Comparison of ENCODE assay signal across 23 mouse cellular contexts in genomic region chr11:101712811-101713210, GRCm38 (mm10). TPM values are rescaled to one million over a fixed set of nuclear protein-coding genes. Genes with fewer than 3 reads are reported as not detected.
DNase-seq lines count a peak whose midpoint lies in the region; ATAC-seq and TF ChIP-seq lines count a peak whose summit lies in the region.
"Had no signal": no experiment of that assay in that cellular context is flagged by ENCODE, and none has a peak within 500 bp of the region (broad histone marks: within the 10 kb centered on the region; RNA-seq: fewer than 3 reads in every experiment).

No protein-coding gene starts in this region.

- 0 out of 2 replicates have a peak, but pooled peaks have one; percentile 24 for ATAC-seq in kidney, embryonic 14.5 days (ENCODE audit: low FRiP score, low TSS enrichment)
- no peak for ATAC-seq in liver, embryonic 12.5 days
- ATAC-seq: activated CD4-positive, CD25-positive, alpha-beta regulatory T cell, adult 4 months; CD4-positive, CD25-positive, alpha-beta regulatory T cell, adult 4 months; forebrain, embryonic 13.5 days; forebrain, embryonic 15.5 days; Patski had no signal

- no peaks in the 10 kb centered on the region for H3K4me1 ChIP-seq in kidney, embryonic 14.5 days (ENCODE audit: control insufficient read depth, insufficient read depth, low read length)
- peaks cover 20% of the 10 kb centered on the region for H3K4me1 ChIP-seq in liver, adult 2 months (ENCODE audit: control insufficient read depth, insufficient read depth, low read length)
- H3K4me1 ChIP-seq in liver, embryonic 12.5 days = peaks cover 5% of the 10 kb centered on the region; the same call in 1 of the 2 replicates

- no peak overlapping the region for H3K9ac ChIP-seq in kidney, embryonic 14.5 days (ENCODE audit: low read depth, low read length)
- no peak overlapping the region; the same call in 1 of the 2 replicates for H3K9ac ChIP-seq in liver, adult 2 months (ENCODE audit: low read depth, low read length)
- no peak overlapping the region for H3K9ac ChIP-seq in liver, embryonic 12.5 days
- H3K9ac ChIP-seq: embryonic facial prominence, embryonic 12.5 days; forebrain, embryonic 13.5 days; forebrain, embryonic 15.5 days had no signal

- no peak for TF ChIP-seq CTCF in liver, adult 2 months (IDR thresholded peaks at IDR 0.05; ENCODE audit: low read depth, low read length)

- H3K4me3 ChIP-seq in kidney, embryonic 14.5 days (ENCODE audit: low read length) = no peak overlapping the region
- no peak overlapping the region for H3K4me3 ChIP-seq in liver, adult 2 months (ENCODE audit: insufficient read depth, low read depth, low read length)
- H3K4me3 ChIP-seq in liver, embryonic 12.5 days = no peak overlapping the region
- H3K4me3 ChIP-seq: embryonic facial prominence, embryonic 10.5 days; embryonic facial prominence, embryonic 12.5 days; forebrain, embryonic 13.5 days; forebrain, embryonic 15.5 days had no signal

- DNase-seq in kidney, adult 18-20 months = peak; percentile 5
- no peak for DNase-seq in kidney, adult 11 months
- no peak for DNase-seq in kidney, postnatal 4 days
- DNase-seq in liver, adult 2 months (ENCODE audit: extremely low read depth, low read depth, low spot score) = peak; percentile 95
- DNase-seq: adrenal gland, adult 8-10 months; adrenal gland, postnatal 14 days; adrenal gland, postnatal 36 days; B cell, adult 2 months; cerebellum, adult 11-12 months; cerebellum, adult 2 months; cerebellum, adult 9-10 months; cerebellum, postnatal 10 days; cerebellum, postnatal 25 days had no signal

- TF ChIP-seq POLR2A in liver, adult 2 months (IDR thresholded peaks at IDR 0.05; ENCODE audit: extremely low read depth, insufficient read depth, low read length) = no peak

- H3K4me2 ChIP-seq in kidney, embryonic 14.5 days (replicated peaks; ENCODE audit: low read depth, low read length) = no peak overlapping the region
- no peak overlapping the region for H3K4me2 ChIP-seq in liver, embryonic 12.5 days
- H3K4me2 ChIP-seq: embryonic facial prominence, embryonic 12.5 days; forebrain, embryonic 13.5 days; forebrain, embryonic 15.5 days had no signal

- no peaks in the 10 kb centered on the region for H3K27me3 ChIP-seq in kidney, embryonic 14.5 days (ENCODE audit: control insufficient read depth, insufficient read depth, low read length)
- H3K27me3 ChIP-seq in liver, adult 2 months (ENCODE audit: control insufficient read depth, insufficient read depth, low read length) = no peaks in the 10 kb centered on the region
- no peaks in the 10 kb centered on the region for H3K27me3 ChIP-seq in liver, embryonic 12.5 days (replicated peaks)
- H3K27me3 ChIP-seq: embryonic facial prominence, embryonic 12.5 days; forebrain, embryonic 13.5 days; forebrain, embryonic 15.5 days; Patski had no signal

- no peaks in the 10 kb centered on the region for H3K79me2 ChIP-seq in liver, adult 2 months (ENCODE audit: control insufficient read depth, insufficient read depth, low read length)

- WGBS in kidney, embryonic 14.5 days = 71% methylated on average over 9 of the region's 9 CpGs
- WGBS in liver, adult 2 months = 19% methylated on average over 9 of the region's 9 CpGs
- 67% methylated on average over 9 of the region's 9 CpGs for WGBS in liver, embryonic 12.5 days (ENCODE audit: insufficient replicate concordance)

- H3K27ac ChIP-seq in kidney, embryonic 14.5 days (ENCODE audit: low read depth, low read length) = no peak overlapping the region
- H3K27ac ChIP-seq in liver, adult 2 months (replicated peaks; ENCODE audit: insufficient read depth, low read depth, low read length) = peak overlapping the region; percentile 97
- H3K27ac ChIP-seq in liver, embryonic 12.5 days = no peak overlapping the region
- H3K27ac ChIP-seq: embryonic facial prominence, embryonic 10.5 days; embryonic facial prominence, embryonic 12.5 days; forebrain, embryonic 13.5 days; forebrain, embryonic 15.5 days had no signal

- H3K36me3 ChIP-seq in kidney, embryonic 14.5 days (ENCODE audit: control insufficient read depth, insufficient read depth, low read length) = no peaks in the 10 kb centered on the region
- H3K36me3 ChIP-seq in liver, adult 2 months (ENCODE audit: control insufficient read depth, insufficient read depth, low read length) = no peaks in the 10 kb centered on the region
- H3K36me3 ChIP-seq in liver, embryonic 12.5 days = no peaks in the 10 kb centered on the region
- H3K36me3 ChIP-seq: embryonic facial prominence, embryonic 10.5 days; embryonic facial prominence, embryonic 12.5 days; forebrain, embryonic 15.5 days; G1E had no signal

- H3K9me3 ChIP-seq in kidney, embryonic 14.5 days (ENCODE audit: control insufficient read depth, low read length) = no peaks in the 10 kb centered on the region
- H3K9me3 ChIP-seq in liver, embryonic 12.5 days (replicated peaks) = no peaks in the 10 kb centered on the region
- H3K9me3 ChIP-seq: embryonic facial prominence, embryonic 10.5 days; embryonic facial prominence, embryonic 12.5 days; forebrain, embryonic 13.5 days; forebrain, embryonic 15.5 days; G1E had no signal

RNA-seq across cellular contexts. Expression of gene Dhx8, which starts 19.9 kb away (rescaled TPM):
- 26.0 and 38.1 TPM in 2 replicates for polyA plus RNA-seq in kidney, embryonic 14.5 days (2014; fragmentation: Nextera tagmentation; extraction: Ambion mirVana)
- 7.7 and 10.5 TPM in 2 replicates for total RNA-seq in liver, adult 2 months (2014; rRNA removed)
- 4.7 and 5.5 TPM in 2 replicates for polyA plus RNA-seq in liver, adult 2 months (2012; rRNA removed)
- polyA plus RNA-seq in liver, embryonic 12.5 days (2016; fragmentation: Nextera tagmentation; extraction: Ambion mirVana) = 25.6 and 26.3 TPM in 2 replicates

RNA-seq across cellular contexts. Expression of gene Arl4d, which starts 47.5 kb away (rescaled TPM):
- 2.4 and 2.8 TPM in 2 replicates for polyA plus RNA-seq in kidney, embryonic 14.5 days (2014; fragmentation: Nextera tagmentation; extraction: Ambion mirVana)
- 55.4 and 87.9 TPM in 2 replicates for total RNA-seq in liver, adult 2 months (2014; rRNA removed)
- polyA plus RNA-seq in liver, adult 2 months (2012; rRNA removed) = 21.0 and 22.4 TPM in 2 replicates
- 1.0 and 1.3 TPM in 2 replicates for polyA plus RNA-seq in liver, embryonic 12.5 days (2016; fragmentation: Nextera tagmentation; extraction: Ambion mirVana)
- polyA plus RNA-seq: CD4-positive, CD25-positive, alpha-beta regulatory T cell, adult 4 months had no signal

Comparison
In these comparisons a context has a peak if more than half of its experiments do, and no peak if none do; other contexts are left out.
1. DNase-seq: peak in kidney, adult 18-20 months (single experiment) and liver, adult 2 months (single experiment); none in kidney, adult 11 months (single experiment) and kidney, postnatal 4 days (0 of 2).